Mouse (Mus musculus): ENCODE results near the gene Slc9a3r1.

The Slc9a3r1 gene

GRCm38 (mm10) chr11:115163568-115164150, 518 bp downstream of the Slc9a3r1 start:
- DNase-seq, result peak; percentile 55

GRCm38 (mm10) chr11:115164341-115164975, 1.3 kb downstream of the Slc9a3r1 start:
- no peak for DNase-seq

- DNase-seq, result peak; percentile 62
Measured at GRCm38 (mm10) chr11:115164976-115165374, 1.8 kb downstream of the Slc9a3r1 start.

- DNase-seq, result no peak
Measured at GRCm38 (mm10) chr11:115166776-115167175, 3.6 kb downstream of the Slc9a3r1 start.

- DNase-seq, result no peak
Measured at GRCm38 (mm10) chr11:115167631-115168249, 4.6 kb downstream of the Slc9a3r1 start.

- DNase-seq, result no peak
Measured at GRCm38 (mm10) chr11:115169430-115169829, 6.3 kb downstream of the Slc9a3r1 start.

GRCm38 (mm10) chr11:115171125-115171524, 8.0 kb downstream of the Slc9a3r1 start:
- no peak for DNase-seq

- peak; percentile 65 for DNase-seq
Measured at GRCm38 (mm10) chr11:115172825-115173287, 9.7 kb downstream of the Slc9a3r1 start.

GRCm38 (mm10) chr11:115173549-115174339, 10.6 kb downstream of the Slc9a3r1 start:
- peak; percentile 48 for DNase-seq

GRCm38 (mm10) chr11:115176399-115177190, 13.5 kb downstream of the Slc9a3r1 start:
- DNase-seq, result no peak

- DNase-seq, result no peak
Measured at GRCm38 (mm10) chr11:115177559-115178195, 14.5 kb downstream of the Slc9a3r1 start.

GRCm38 (mm10) chr11:115178766-115179165, 15.6 kb downstream of the Slc9a3r1 start:
- DNase-seq, result no peak

- no peak for DNase-seq
Measured at GRCm38 (mm10) chr11:115179191-115179590, 16.1 kb downstream of the Slc9a3r1 start.

GRCm38 (mm10) chr11:115179881-115180280, 16.7 kb downstream of the Slc9a3r1 start:
- DNase-seq, result no peak

GRCm38 (mm10) chr11:115181913-115182638, 18.9 kb downstream of the Slc9a3r1 start:
- DNase-seq, result peak; percentile 90

- DNase-seq, result no peak
Measured at GRCm38 (mm10) chr11:115184973-115185372, 21.8 kb downstream of the Slc9a3r1 start.

GRCm38 (mm10) chr11:115187224-115187639, 24.1 kb downstream of the Slc9a3r1 start, which contains the start of gene Tmem104:
Gene Tmem104 (plus strand): TSS chr11:115187487.
- DNase-seq, result peak; percentile 100

- DNase-seq, result no peak
Measured at GRCm38 (mm10) chr11:115187693-115188092, 24.6 kb downstream of the Slc9a3r1 start, which contains the start of gene Nat9. Gene Nat9 (minus strand): TSS chr11:115187859.

GRCm38 (mm10) chr11:115188539-115189231, 25.5 kb downstream of the Slc9a3r1 start:
- no peak for DNase-seq

- no peak for DNase-seq
Measured at GRCm38 (mm10) chr11:115189304-115189703, 26.2 kb downstream of the Slc9a3r1 start.

All from lung, postnatal 10 days (tissue).